Mouse (Mus musculus) liver, embryonic 14.5 days (tissue): ENCODE data around the gene Spef1.

Source experiments
- CTCF ChIP-seq: IDR thresholded peaks from 2 replicates; pipeline ENCODE4 v1.5.1; 2016; ENCODE audit warnings: antibody characterized with exemption, low read depth, control low read depth
- EP300 ChIP-seq: IDR thresholded peaks from 2 replicates; pipeline ENCODE4 v1.6.1; 2016; ENCODE audit warnings: antibody characterized with exemption, low read depth

GRCm38 (mm10) chr2:131140533-131140905 lies 46.6 kb downstream of the Spef1 start:
- TF ChIP-seq CTCF (no peak), EP300 (no peak)
